Mouse (Mus musculus): ENCODE data around the gene Ikbkg.
A peak's percentile ranks its signal among the peaks of the same experiment; 100 is the strongest.
"Not testable (repeated sequence)": the region's sequence is repeated elsewhere in the genome, so short reads cannot be mapped to it uniquely, and the experiment has no call there.

Ikbkg gene

DNA sequence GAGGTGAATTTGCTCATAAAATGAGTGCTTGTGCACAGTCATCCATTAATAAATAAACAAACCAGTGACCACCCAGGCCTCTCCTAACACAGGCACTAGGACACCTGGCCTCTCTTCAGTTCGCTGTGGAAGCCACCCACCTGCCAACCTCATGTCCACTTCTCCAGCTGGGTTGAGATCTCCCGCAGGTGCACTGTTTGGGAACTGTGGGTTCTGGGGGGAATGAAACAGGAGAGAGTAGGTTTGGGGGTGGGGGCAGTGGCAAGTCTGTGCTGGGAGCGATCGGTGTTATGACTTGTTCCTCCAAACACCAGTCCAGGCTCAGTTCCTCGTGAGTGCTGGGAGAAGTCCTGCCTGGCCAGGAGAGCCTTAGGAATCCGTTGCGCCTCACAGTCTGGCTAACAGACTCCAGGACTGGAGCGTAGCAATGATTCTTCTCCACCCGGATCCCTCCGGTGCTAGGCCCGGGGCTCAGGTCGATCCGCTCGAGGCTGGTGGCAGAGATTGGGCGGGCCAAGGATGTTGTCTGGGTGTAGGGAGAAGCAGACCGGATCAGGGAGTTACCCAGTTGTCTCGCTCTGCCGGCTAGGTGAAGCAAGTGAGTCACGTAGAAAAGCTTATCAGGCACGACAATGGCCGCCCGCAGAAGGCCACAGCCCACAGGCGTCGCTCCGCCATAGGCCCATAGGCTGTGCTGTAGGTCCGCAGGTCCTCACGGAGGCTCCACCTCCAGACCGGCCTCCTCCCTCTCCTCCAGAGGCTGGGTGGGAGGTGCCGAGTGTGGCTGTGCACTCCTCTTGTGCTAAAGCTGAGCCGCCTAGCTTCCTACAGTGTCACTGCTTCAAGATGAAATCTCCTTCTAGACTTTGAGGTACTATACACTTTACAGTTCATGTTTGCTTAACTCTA lies at the start of gene Ikbkg, which contains the start of gene Fam3a:
Gene Ikbkg, plus strand, starts transcription at position 756 of the 909 bp plus-strand sequence.
Gene Fam3a, minus strand, starts transcription at position 738 of the 909 bp plus-strand sequence.
- DNase-seq (ENCODE audit: low spot score) = peak; percentile 79

DNA sequence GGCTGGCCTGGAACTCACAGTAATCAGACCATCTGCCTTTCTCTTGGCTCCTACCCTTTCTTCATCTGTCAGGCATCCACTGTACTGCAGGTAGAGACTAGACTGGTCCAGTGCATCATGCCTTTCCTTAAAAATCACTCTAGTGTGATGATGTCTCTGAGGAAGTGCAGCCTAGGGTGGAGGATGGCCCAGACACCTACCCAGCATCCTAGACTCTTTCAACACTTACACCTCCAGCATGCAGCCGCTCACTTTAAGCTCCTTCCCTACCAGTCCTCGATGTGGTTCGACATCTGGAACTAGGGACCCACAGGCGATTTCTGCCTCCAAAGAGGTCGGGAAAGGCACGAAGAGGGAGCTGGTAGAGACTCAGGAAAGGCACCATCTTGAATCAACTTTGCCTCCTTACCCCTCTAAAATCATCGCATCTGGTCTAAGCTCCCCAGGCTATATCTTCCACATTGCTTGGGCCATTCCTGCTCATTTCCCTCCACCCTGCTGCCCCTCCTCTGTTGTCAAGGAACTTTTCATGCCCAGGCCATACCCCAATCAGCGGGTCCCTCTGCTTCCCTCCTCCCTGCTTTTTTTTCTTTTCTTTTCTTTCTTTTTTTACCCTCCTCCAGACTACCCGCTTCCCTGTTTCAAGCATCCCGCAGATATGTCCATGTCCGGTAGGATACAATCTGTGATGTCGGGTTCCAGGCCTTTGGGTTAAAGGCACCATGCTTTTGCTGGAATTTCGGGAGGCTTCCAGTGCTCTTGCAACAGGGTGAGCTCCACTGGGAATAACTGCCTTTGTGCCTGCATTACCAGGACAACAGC lies 40.2 kb upstream of the Ikbkg start:
- no peak for DNase-seq (ENCODE audit: low spot score)

DNA sequence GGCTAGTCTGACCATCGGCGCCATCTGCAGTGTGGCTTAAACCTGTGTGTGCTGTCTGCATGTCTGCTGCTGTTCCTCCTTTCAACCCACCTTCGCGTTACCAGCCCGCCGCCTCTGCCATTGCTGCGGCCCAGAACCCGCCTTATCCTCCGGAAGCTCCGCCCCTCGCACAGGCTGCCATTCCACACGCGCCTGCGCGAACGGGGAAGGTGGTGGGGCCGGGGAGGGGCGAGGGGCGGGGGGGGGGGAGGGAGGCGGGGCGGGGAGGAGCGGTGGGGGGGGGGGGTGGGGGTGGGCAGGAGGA lies 39.7 kb upstream of the Ikbkg start, which contains the start of gene Lage3:
Gene Lage3, minus strand, starts transcription at position 152 of the 304 bp plus-strand sequence.
- peak; percentile 80 for DNase-seq (ENCODE audit: low spot score)

DNA sequence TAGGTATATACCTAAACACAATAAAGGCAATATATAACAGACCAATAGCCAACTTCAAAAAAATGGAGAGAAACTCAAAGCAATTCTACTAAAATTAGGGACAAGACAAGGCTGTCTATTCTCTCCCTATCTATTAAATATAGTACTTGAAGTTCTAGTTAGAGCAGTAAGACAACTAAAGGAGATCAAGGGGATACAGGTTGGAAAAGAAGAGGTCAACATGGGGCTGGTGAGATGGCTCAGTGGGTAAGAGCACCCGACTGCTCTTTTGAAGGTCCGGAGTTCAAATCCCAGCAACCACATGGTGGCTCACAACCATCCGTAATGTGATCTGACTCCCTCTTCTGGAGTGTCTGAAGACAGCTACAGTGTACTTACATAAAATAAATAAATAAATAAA lies 36.0 kb upstream of the Ikbkg start:
- DNase-seq (ENCODE audit: low spot score) = not testable (repeated sequence)

DNA sequence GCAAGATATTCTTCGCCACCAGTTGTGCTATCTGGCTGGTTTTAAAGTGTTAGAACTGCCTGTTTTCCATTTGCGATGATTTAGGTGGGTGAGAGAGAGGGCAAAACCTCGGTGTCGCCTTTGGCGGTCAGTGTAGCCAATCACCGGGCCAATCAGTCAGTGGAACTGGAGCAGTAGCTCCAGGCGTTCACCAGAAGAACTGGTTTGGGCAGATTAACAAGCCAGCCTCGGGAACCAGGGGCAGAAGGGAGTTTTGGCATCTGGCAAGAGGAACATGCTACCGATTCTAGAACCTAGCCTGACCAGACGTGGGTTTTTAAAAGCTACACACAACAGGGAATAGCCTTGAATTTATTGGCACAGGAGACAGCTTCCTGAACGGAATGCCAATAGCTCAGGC lies 33.9 kb upstream of the Ikbkg start:
- no peak for DNase-seq (ENCODE audit: low spot score)

DNA sequence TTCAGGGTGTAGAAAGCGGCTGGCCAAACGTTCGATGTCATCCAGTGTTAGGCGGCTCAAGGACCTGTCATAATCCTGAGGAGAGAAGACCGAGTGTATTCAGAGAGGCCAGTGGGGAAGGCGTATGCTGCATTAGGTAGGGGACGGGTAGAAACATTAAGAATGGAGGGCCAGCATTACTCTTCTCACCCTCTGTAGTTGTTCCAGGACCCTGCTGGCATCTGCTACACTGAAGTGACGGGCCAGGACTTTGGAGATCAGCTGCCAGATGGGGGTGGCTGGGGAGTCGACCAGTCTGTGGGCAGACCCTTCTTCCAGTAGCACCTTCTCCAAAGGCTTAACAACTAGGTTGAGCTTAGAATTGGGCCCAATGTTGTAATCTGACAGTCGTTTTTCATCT lies 25.6 kb upstream of the Ikbkg start:
- DNase-seq (ENCODE audit: low spot score) = no peak

DNA sequence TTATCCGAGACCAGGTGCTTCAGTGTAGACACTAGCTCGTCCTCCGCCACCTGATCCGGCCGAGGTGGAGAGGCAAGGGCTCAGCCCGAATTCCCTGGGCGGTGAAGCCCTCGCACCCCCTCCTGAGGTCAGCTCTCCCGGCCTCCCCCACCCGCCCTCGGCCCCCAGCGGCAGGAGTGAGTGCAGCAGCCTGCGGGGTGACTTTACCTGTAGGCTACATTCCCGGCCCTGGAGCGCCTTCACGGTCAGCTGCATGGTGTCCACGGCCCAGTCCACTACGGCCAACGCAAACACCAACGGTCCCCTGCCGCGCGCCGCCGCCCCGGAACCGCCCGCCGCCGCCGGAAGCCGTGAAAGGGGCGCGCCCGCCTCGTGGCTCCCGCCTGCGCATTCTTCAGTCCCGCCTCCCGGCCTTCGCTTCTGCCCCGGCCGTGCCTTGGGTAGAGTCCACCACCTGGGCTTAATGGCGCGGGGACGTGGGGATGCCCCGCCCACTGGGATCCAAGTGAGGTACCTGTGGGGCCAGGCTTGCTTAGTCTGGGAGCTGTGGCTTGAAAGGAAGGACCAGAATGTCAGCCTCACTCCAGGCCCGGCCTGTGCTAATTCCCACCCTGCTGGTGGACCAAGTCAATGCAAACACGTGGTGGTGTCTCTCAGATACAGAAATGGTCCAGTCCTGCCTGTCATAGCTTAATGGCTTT lies 24.7 kb upstream of the Ikbkg start:
- DNase-seq (ENCODE audit: low spot score) = peak; percentile 76

DNA sequence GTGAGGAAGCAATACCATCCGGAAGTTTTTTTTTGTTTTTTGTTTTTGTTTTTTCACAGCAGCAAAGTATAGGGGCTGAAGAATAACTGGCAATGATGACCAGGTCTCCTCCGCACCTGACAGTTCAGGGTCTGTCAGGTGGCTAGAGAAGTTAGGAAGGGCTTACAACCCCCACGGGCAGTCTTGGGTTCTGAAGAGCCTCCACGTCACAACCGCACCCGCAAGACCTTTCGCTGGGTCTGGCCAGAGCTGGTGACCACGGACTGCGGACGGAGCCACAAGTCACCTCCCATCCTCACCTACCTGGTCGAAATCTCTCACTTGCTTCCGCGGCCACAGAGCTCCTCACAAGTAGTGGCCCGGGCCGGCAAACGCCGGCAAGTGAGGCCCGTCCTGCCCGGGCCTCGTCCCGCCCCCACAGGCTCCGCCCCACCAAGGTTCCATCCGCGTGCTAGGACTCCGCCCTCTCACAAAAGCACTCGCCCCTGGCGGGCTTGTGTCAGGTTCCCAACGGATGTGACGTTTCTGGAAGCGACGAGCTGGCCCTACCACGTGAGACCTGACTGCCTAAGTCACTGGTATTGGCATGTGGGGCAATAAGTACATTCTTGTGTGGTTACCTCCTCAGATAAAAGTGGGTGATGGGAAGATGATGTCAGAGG lies 20.1 kb upstream of the Ikbkg start, which contains the start of the genes Ubl4a and Slc10a3:
Gene Ubl4a, minus strand, starts transcription at position 331 of the 662 bp plus-strand sequence.
Gene Slc10a3, minus strand, starts transcription at position 462 of the 662 bp plus-strand sequence.
- peak; percentile 86 for DNase-seq (ENCODE audit: low spot score)

DNA sequence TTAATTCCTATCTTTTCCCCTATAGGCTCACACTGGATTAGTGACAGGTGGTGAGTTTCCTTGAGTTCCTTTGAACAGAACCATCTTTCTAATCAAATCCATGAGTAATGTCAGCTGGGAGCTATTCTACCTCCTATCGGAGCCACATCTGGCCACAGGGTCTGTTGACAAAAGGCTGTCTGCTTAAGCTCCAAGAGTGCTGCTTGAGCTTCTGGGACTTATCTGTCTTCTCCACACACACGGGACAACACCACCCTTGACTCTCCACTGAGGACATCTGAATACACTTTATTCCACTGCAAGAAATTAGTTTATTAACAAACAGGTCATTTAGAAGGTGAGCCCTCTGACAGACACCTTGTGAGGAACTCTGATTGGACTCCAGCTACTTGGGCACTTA lies 8.6 kb upstream of the Ikbkg start:
- DNase-seq (ENCODE audit: low spot score) = no peak

DNA sequence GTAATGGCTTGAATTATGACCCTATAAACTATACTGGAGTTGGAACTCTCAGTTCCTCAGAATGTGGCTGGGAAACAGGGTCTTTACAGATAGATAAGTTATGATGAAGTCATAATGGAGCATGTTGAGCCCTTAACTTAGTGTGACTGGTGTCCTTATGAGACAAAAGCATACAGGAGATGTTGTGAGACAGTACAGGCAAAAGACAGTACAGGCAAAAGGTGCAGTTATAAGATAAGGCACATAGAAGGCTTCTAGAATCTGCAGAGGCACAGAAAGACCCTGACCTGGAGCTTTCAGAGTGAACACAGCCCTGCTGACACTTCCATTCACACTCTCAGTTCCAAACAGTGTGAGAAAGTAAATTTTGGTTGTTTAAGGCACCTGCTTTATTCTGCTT lies 4.9 kb upstream of the Ikbkg start:
- DNase-seq (ENCODE audit: low spot score) = no peak

DNA sequence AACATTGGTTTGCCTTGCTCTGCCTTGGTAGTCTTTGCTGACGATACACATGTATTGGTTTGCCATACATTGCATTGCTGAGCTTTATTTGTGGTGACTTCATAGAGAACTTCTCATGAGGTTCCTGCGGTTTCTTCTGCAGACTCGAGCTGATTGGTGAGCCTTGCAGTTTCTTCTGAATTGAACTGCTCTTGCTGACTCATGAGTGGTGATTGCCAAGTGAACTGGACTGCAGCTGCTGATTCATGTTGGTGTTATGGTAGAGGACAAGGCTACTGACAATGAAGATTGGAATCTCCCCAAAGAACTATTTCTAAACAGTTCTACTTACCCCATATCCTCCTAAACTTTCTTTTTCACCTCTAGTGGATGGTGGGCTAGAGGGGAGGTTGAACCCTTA lies 7.0 kb downstream of the Ikbkg start:
- no peak for DNase-seq (ENCODE audit: low spot score)

DNA sequence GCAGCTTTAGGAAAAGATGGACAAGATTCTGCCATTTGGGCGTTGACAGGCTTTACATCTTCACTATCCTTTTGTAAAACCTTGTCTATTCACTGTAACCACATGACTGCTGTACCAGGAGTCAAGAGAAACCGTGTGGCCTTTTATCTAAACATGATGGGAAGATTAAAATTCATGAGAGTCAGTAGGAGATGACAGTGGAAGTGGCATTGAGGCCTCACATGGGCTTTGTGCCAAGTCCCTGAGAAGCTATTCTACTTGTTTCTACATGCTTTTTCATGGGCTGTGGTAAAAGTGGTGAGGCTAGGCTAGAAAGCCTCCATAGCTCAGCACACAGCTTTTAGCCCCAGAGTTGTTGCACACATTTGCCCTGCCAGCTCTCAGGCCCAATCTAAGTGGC lies 15.2 kb downstream of the Ikbkg start:
- DNase-seq (ENCODE audit: low spot score) = no peak

DNA sequence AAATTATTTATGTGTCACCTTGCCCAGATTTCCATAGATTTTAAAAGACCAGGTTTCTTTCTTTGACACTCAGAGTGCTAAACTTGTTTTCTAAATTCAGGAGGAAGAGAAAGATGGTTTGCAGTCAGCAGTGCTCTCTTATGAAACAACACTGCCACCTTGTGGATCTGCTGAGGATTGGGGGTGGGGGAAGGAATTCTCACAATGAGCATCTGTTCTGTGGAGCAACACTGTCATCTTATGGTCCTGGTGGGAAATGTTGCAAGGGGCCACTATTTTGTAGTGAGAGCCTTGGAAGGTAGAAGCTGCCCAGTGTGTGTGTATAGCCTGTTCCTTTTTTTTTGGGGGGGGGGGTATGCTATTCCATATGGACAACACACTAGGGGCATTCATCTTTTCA lies 20.3 kb downstream of the Ikbkg start:
- DNase-seq (ENCODE audit: low spot score) = peak; percentile 50

DNA sequence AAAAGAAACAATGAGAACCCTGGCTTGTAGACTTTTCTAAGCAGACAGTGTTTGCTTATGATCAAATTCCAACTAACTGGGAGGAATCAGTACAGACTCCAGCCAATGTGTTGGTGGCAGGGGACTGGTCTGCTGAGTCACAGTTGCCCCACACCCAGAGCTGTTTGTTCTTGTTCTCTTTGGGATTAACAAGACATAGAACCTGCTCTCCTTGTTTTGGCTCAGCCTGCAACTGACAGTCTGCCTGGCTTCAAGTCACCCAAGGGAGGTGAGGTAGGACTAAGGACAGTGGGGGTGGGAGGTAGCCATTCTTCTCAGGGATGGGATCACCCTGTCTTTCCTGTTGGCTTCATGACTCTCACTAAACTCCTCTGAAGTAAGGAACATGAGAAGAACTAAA lies 31.4 kb downstream of the Ikbkg start:
- no peak for DNase-seq (ENCODE audit: low spot score)

DNA sequence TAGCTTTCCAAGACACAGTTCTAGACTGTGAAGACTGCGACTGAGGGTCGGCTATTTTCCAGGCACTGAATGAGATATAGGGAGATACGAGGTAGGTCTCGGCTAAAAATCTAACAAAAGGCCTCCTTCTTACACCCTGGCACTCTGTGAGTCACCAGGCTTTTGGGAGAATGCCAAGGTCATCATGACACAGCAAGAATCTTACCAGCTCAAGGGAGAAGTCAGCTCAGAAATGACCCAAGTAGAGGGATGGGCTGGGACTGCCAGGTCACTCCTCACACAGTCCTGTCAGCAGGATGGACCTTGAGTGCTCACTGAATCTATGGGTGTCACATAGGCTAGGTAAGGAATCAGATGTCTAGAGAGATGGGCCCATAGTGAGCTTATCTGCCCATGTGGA lies 32.1 kb downstream of the Ikbkg start:
- DNase-seq (ENCODE audit: low spot score) = peak; percentile 30

DNA sequence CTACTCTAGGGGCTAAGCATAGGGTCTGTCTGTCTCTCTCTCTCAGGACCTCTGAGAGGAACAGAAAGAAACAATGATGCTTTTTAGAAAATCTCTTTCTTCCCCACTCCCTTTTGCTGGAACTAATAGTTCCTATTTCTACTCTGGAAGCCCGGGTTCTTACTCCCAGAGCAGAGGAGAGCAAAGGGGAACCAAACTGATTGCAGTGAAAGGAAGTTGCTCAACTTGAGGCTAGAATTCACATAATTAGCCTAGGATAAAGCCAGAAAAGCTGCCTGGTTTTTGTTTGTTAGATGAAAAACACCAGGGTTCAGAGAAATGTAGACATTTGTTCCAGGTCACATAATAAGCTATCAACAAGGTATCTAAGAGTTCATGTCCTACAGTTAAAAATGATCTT lies 33.2 kb downstream of the Ikbkg start:
- no peak for DNase-seq (ENCODE audit: low spot score)

DNA sequence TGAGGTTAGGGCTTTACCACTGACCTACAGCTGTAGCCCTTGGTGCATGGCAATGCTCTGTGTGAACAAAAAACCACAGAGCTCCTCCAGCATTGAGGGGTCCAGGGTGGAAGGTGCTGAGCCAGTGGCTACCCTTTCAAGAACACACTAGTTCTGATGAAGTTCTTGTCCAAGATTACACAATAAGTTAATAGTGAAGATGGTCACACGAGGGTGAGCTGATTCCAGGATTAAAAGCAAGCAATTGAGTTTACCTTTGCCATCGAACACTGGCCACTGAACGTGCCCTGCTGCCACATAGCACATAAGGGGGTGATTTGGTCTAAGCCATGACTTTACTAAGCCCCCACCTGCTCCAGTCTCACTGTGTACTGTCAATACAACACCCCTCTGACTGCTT lies 34.0 kb downstream of the Ikbkg start:
- DNase-seq (ENCODE audit: low spot score) = no peak

DNA sequence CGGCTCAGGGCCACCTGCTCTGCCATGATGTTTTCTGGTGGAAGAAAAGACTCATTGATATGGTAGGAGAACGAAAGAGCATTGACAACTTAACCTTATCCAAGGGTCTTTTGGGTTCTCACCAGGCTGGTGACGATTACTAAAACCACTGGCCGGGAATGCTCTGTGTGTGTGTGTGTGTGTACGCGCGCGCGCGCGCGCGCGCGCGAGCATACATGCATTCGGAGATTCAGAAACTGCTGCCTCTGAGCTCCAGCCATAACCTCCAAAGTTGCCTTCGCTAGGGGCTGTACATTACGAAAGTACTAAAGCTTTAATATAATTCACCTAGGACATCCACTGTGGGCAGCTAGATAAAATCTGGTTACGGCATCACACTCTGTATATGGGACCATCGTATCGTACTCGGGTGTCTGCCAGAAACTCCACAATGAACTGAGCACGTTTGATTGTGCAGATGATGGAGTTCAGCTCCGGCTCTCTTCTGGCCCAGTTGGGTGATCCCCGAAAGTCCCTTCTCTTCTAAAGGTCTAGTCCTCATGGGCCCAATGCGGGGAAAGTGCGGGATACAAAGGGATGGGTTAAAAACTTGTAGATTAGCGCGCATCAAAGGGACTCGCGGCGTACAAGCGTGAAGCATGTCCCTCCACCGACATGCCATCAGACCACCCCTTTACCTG lies 35.2 kb downstream of the Ikbkg start:
- no peak for DNase-seq (ENCODE audit: low spot score)

DNA sequence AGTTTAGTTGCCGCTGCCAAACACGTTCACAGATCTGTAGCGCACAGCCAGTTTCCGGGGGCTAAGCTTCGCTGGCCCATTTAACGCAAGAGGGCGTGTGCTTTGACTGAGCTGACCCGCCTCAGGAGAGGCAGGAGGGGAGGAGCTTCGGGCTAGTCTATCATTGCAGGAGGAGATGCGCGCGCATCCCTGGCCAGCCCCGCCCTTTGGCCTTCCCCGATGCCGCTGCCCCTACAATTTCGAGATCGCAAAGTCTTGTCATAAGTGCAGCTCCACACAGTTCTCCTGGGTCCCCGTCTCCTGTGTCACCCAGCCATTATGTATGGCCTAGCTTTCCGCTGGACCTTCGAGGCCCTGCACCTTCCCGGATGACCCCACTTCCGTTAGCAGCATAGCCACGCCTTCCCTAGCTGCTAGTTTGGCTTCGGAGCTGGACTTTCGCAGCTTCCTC lies 35.8 kb downstream of the Ikbkg start, which contains the start of gene G6pdx:
Gene G6pdx, minus strand, starts transcription at position 369 of the 451 bp plus-strand sequence.
- peak; percentile 84 for DNase-seq (ENCODE audit: low spot score)

DNA sequence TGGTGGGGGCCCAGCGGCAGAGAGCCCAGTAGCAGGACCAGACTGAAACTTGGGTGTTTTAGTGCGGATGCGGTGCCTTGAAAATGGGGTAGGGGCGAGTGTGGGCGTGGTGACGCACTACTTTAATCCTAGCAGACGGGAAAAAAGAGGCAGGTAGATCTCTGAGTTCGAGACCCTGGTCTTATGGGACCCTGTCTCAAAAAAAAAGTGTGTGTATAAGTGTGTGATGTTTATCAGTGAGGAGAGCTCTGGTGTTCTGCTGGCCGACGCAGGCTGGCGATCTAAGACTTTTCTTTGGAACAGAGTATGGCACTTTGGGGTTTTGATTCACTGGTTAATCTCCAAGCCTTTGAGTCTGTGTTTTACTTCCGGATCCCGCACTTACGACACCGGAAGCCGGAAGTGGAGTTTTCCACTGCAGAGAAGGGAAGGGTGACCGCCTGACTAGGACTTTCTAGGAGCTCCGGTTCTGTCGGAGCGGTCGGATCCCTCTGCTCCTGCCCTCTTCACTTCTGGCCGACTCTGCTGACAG lies 36.3 kb downstream of the Ikbkg start:
- peak; percentile 60 for DNase-seq (ENCODE audit: low spot score)

Data from ovary, postnatal 36 days (tissue).